Mouse (Mus musculus): ENCODE data around the gene Amacr.

- TF ChIP-seq CTCF (IDR thresholded peaks at IDR 0.05; ENCODE audit: borderline replicate concordance, extremely low read depth, insufficient read depth, insufficient read length) (no peak), POLR2A (IDR thresholded peaks at IDR 0.05; ENCODE audit: borderline replicate concordance, extremely low read depth, insufficient read depth, insufficient read length, poor library complexity, severe bottlenecking) (no peak)
These were observed 26.4 kb upstream of the Amacr start for GRCm38 (mm10) chr15:10955156-10955555.
